Mouse (Mus musculus): ENCODE measurements around the gene Gm49383.

DNA sequence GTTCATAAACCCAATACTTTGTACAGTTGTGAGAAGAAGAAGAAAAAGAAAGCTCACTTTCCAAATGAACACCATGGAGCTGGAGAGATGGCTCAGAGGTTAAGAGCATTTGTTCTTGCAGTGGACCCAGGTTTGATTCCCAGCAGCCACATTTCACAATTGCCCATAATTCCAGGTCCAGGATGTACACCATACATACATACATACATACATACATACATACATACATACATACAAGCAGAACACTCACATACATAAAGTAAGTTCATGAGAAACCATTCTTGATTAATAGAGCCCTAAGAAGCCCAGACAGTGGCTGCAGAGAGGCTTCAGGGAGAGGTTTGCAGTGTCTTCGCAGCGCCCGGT is 44.5 kb upstream of the Gm49383 start:
- TF ChIP-seq CTCF (IDR thresholded peaks at IDR 0.05; ENCODE audit: low read depth) (no peak), EP300 (IDR thresholded peaks at IDR 0.05; ENCODE audit: low read depth) (no peak)

All from liver, postnatal 0 days (tissue).